Mouse (Mus musculus): Measurements from ENCODE around the gene Vmn2r19.
A peak's percentile ranks its signal among the peaks of the same experiment; 100 is the strongest.

- no peak for TF ChIP-seq CTCF (IDR thresholded peaks at IDR 0.05 in 2 of 3, conservative IDR thresholded peaks at IDR 0.05 in 1 of 3; ENCODE audit: control insufficient read depth in 1 of 3, insufficient read depth in 1 of 3, low read depth in 2 of 3, low read length in 3 of 3, poor library complexity in 1 of 3, severe bottlenecking in 1 of 3)
- TF ChIP-seq POLR2A (IDR thresholded peaks at IDR 0.05; ENCODE audit: control insufficient read depth in 1 of 2, insufficient read depth in 1 of 2, low read depth in 1 of 2, low read length in 2 of 2, poor library complexity in 1 of 2), result no peak
- TF ChIP-seq UBTF (IDR thresholded peaks at IDR 0.05; ENCODE audit: borderline replicate concordance, insufficient read depth, low read depth, low read length), result no peak
- TF ChIP-seq EP300 (IDR thresholded peaks at IDR 0.05; ENCODE audit: low read depth in 1 of 2, low read length in 2 of 2), result peak; percentile 87 to 95
- no peak for TF ChIP-seq KAT2A (conservative IDR thresholded peaks at IDR 0.05; ENCODE audit: low read depth, low read length)
- no peak for TF ChIP-seq MAX (IDR thresholded peaks at IDR 0.05; ENCODE audit: low read length)
Observed at GRCm38 (mm10) chr6:123288931-123289330, 19.2 kb upstream of the Vmn2r19 start.
